Mouse (Mus musculus) erythroid progenitor cell, adult 5-6 weeks (primary cell): ENCODE measurements around the gene Ramp1. TPM values are rescaled to one million over a fixed set of nuclear protein-coding genes. Genes with fewer than 3 reads are reported as not detected.

Experiments used
- ATAC-seq: replicated peaks from 2 replicates; pipeline ENCODE4 v1.8.0; 2016; ENCODE audit warnings: moderate number of reproducible peaks, mild to moderate bottlenecking, moderate TSS enrichment, inconsistent platforms; ENCODE audit not compliant: poor library complexity, low FRiP score, severe bottlenecking
- total RNA-seq, 2 experiments: library from RNA; stranded (forward) in 1 of 2; stranded (reverse) in 1 of 2; fragments of 150-400 nt in 1 of 2; fragments of 186-747, 209-891 nt in 1 of 2; gene quantifications; 2 replicates each; pipeline versions ENCODE4 v1.2.3 to v1.2.4; 2015 to 2017; ENCODE audit warnings: low replicate concordance in 2 of 2

Ramp1 gene
- total RNA-seq (2015; ENCODE audit: low replicate concordance) (13.0 and 15.9 TPM in 2 replicates), total RNA-seq (2017; ENCODE audit: low replicate concordance) (5.4 and 10.9 TPM in 2 replicates)

DNA sequence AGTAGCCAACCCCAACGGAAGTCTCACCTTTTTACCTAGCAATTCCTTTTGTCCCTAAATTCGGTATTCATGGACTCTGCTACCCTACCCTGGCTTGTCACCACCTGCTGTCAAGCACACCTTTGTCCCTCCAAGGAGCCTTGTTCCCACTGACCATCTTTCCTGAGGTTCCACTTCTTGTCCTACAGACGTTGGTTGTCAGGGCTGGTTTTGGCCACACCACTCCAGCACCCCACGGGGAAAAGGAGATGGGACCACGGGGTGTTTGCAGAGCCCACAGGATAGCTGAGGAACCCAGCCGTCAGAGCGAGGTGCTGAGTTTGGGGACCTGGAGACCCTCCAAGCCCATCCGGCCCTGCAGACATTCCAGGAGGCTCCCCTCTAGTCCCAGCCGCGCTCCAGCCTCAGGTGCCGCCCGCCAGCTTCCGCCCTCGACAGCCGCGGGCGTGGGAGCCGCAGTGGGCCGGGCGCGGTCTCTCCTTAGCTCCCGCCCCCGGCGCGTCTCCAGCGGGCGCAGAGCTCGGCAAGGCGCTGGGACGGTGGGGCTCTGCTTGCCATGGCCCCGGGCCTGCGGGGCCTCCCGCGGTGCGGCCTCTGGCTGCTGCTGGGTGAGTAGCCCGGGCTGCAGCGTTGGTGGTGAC is at the start of gene Ramp1:
Ramp1 (plus strand) TSS at position 290 of the 641 bp plus-strand sequence.
- peak; percentile 43; the same call in 1 of the 2 replicates for ATAC-seq

DNA sequence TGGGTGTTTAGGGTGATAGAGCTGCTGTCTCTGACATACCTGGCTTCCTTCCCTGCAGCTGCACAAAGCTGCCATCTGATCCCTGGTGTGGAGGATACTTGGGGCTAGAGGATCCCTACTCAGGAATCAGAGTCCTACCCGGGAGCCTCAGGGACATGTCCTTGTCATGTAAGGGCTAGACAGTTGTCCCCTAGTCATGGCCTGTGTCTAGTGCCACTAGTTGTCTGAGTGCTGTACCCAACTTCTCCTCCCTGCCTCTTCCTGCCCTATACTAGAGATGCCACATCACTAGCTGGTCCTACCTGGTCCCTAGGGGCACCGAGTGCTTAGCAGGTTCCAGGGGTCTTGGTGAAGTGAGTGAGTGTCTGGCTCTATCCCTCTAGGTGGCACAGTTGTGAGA is 42.6 kb upstream of the Ramp1 start:
- ATAC-seq: no peak

DNA sequence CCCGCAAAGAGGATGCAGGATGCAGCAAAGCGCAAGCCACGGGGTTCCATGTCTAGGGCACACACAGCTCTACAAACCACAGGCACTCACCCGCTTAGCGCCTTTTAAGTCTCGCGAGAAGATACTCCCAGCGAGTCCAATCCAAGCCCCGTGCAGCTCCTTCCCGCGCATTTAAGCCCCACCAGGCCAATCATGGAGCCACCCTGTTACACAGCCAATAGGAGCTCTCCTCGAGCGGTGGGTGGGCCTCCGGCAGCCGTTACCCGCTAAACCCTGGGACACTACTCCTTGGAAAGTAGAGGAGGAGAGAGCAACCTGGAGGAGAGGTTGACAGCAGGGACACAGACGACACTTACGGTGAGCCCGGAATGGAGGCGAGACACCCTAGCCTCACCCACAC is 34.8 kb upstream of the Ramp1 start, which contains the start of gene Rbm44:
Rbm44 (plus strand) TSS at position 277 of the 400 bp plus-strand sequence.
- peak; percentile 94 for ATAC-seq

DNA sequence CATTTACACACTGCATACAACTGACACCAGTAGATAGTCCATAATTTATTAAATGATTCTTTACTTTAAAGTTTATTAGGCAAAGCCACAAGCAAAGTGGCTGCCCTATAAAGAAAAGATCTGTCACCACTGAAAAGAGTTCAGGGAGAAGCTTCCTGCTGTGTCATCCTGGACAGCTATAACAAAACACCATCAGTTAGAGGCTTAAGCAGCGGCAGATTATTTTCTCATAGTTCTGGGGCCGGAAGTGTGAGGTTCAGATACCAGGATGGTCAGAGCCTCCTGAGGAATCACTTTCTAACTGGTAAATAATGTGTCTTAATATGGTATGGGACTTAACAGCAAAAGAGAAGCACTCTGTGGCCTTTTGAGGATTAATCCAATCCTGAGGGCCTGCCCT is 28.1 kb upstream of the Ramp1 start:
- ATAC-seq: no peak

DNA sequence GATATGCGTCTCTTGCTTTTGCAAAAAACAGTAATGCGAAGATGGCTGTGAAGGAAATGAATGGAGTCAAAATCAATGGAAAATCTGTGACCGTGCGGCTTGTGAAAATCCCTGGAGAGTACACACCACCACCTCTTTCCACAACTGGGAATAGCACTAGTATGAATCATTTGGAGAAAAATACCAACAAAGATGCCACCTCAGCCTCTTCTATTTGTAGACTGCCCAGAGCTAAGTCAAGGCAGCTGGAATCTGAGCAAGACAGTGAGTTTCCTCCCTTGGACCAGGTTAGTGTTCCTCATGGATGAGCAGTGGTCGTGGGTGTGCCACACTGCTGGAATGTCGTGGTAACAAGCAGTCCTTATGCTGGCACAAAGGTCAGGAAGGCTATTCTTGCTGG is 12.8 kb upstream of the Ramp1 start:
- ATAC-seq: no peak

DNA sequence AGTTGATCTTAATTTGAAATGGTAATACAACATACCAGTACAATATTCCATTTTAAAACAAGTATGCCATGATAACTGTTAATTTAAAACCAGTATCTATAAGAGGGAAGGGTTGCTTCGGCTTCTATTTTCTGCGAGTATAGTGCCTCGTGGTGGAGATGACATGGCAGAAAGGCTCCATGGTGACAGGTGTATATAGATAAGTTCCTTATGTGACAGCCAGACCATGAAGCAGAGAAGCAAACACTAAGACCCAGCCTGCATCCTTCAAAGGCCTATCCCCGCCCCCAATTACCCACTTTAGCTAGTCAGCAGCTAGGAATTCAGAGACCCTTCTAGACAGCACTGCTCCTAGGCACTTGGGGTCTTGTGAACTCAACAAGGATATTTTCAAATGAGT is 10.5 kb upstream of the Ramp1 start:
- no peak for ATAC-seq

DNA sequence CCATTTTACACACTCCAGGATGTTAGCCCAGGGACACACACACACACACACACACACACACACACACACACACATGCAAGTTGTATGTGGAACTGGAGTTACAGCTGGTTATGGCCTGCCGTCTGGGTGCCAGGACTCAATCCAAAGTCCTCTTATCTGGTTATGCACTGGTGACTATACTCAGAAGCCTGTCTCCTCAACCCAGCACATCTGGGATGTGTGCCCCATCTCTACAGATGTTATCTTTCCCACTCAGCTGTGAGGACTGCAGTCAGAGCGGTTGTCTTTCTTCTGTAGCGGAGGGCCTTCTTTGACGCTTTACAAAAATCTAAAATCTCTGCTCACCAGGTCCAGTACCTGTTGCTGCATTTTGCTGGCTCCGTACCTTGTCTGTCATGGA is 4.8 kb upstream of the Ramp1 start:
- ATAC-seq: no peak

DNA sequence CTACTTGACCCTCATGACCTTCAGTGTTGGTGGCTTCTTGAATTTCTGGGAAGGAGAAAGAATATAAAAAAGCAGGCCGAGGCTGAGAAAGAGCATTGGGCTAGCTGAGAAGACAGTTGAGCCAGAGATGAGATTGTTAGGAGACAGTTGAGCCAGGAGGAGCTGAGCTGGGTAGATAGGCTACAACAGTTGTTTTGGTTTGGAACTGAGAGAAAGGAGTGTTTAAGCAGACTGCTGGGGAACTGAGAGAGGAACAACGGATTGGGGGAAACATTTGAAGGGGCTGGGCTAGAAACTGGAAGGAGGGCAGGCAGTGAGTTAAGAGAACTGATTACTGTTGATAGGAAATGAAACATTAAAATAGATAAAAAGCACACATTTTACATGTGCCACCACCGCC is 3.6 kb upstream of the Ramp1 start:
- ATAC-seq: no peak

DNA sequence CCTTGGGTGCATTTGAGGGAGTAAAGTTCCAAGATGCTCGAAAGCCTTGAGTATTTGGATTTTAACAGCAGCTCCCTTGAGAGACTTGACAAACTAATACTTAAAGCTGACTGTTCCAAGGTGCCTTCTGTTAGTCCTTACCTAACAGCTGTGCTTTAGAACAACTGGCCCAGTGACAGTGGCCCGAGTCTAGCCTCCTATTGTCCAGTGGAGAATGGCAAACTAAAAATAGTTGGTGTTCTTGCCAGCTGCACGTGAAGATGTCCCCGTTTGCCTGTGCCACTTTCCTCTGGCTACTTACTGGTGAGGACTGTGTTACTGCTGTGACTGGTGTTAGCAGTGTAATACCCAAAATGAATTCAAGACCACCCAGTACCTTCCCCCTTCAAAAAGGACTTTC is 2.8 kb upstream of the Ramp1 start:
- no peak for ATAC-seq

DNA sequence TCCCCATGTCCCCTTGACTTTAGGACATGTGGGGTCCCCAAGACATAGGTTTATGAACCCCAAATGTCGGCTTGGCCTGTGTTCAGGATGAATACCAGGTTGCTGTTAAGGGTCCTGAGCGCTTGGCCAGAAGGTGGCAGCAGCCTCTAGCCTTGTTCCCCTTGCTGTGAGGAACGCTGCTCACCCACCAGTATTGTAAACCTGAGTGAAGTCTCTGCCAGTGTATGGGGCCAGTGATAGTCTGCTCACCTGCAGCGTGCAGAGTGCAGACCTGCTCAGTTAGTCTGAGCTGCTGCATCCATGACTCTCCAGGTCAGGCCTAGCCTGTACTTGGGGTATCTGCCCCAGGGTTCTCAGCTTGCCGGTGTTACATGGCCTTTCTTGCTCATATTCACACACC is 536 bp upstream of the Ramp1 start:
- ATAC-seq: no peak; the same call in 1 of the 2 replicates

DNA sequence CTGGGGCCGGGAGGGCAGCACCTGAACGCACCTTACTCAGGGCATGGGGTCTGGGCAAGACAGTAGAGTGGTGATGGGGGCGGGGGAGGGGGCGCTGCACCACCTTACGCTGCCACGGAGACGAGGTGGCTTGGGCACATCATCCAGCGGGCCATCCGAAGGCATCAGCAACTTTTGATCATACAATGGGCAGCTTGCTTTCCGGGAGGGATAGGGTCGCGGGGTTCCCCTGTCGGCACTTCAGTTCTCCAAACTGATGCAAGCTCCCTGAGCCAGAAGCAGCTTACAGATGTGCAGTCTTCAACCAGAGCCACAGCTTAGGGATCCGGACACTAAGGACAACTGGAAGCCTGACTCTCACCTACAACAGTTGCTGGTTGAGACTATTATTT is 548 bp downstream of the Ramp1 start:
- no peak for ATAC-seq

DNA sequence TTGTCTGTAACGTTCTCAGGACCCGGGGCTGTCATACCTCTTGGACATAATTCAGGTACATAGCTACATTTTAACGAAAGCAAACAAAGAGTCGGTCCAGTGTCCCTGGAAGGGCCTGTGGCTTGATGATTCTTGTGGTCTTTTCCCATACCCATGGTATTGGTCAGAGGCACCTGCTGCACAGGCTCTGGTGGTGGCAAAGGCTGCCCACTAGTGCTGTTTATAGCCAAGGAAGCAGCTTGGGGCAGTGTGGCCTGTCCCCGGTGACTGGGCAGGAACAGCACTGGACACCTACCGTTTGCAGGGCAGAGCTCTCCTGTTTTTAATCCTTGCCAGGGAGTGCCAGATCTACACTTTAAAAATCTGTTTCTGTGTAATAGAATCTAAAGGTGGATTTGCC is 1.1 kb downstream of the Ramp1 start:
- ATAC-seq: no peak

DNA sequence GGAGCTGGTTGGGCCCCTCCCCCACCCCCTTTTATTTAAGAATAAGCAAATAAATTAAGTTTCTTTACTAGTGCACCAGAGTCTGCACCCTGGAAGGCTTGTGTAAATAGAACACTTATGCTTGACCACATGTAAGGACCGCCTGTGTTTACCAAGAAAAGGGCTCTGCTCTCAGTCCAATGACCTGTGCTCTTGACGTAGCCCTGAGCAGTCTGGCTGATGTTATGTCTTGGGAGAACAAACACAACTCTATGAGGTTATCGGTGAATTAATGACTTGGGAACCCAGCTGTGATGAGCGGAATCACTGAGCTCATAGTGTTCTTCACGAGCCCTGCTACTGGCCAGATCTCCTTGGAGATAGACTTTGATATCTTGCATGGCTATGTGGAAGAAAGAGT is 1.6 kb downstream of the Ramp1 start:
- no peak for ATAC-seq

DNA sequence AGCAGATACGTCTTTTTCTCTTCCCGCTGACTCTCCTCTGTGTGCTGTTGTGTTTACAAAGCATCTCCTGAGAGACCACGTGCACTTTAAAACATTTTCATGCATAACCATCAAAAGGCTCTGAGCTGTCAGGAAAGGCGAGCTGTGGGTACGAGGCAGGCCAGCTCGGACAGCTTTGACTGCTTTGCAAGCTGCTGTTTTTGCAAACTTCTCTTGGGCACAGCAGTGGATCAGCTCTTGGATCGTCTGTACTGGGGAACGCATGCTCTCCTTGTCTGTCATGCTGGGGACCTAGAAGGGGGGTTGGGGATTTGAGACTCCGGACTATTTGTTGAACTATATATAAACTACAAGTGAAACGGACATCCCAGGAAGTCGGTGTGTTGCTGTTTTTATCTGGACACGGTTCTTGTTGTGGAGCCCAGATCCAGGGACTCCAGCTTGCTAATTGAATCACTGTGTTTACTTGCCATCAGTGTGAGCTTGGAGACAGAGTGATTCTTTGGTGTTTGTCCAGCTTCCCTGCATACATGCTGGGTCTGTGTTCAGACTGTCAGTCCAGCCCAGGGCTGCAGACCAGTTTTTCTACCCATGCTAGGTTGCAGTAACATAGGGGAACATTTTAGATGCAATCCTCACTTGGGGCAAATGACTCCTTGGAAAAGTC is 2.3 kb downstream of the Ramp1 start:
- ATAC-seq: no peak

DNA sequence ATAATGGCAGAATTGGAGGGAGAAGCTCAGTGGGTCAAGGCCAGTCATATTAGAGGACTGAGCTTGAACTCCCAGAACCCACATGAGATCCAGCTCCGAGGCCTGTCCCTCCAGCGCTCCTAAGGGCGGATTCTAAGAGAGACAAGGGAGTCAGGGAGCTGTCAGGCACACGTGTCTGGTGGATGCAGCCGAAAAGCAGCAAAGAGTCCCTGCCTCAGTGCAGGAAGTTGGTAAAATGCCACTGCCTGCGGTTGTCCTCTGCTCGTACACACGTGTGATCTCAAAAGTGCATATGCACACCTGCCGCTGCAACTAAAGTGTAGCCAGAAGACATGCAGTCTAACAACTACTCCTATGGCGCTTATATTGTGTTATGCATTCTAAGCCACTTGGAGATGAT is 3.7 kb downstream of the Ramp1 start:
- ATAC-seq: no peak

DNA sequence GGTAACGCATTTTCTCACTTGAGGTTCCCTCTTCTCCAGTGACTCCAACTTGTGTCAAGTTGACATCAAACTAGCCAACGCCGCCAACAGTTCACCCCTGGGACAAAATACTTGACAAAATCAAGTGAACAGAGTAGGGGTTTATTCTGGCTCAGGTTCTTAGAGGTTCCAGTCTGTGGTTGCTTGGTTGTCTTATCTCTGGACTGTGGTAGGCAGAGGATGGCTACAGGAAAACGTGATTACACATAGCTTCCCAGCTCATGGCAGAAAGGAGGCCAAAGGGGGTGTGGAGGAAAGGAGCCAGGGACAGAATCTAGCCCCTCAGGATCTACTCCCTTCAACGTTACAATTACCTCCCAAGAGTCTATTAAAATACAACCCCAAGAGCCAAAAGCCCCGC is 7.1 kb downstream of the Ramp1 start:
- no peak for ATAC-seq

DNA sequence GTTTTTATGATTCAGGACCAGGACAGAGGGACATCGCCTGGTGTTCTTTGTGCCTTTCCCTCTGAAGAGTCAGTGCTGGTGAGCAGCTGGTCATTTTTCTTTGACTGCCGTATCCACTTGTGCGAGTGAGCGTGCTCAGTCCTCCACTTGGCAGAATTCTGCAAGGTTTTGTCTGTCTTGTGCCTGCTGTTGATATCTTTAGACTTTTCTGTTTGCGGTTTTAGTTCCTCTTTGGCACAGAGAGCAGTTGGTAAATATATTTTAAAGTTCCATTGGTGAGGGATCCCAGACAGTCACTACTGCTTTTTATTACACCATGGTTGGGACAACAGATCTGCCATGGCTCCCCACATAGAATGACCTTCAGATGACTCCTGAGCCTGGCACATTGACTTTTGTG is 7.7 kb downstream of the Ramp1 start:
- ATAC-seq: no peak

DNA sequence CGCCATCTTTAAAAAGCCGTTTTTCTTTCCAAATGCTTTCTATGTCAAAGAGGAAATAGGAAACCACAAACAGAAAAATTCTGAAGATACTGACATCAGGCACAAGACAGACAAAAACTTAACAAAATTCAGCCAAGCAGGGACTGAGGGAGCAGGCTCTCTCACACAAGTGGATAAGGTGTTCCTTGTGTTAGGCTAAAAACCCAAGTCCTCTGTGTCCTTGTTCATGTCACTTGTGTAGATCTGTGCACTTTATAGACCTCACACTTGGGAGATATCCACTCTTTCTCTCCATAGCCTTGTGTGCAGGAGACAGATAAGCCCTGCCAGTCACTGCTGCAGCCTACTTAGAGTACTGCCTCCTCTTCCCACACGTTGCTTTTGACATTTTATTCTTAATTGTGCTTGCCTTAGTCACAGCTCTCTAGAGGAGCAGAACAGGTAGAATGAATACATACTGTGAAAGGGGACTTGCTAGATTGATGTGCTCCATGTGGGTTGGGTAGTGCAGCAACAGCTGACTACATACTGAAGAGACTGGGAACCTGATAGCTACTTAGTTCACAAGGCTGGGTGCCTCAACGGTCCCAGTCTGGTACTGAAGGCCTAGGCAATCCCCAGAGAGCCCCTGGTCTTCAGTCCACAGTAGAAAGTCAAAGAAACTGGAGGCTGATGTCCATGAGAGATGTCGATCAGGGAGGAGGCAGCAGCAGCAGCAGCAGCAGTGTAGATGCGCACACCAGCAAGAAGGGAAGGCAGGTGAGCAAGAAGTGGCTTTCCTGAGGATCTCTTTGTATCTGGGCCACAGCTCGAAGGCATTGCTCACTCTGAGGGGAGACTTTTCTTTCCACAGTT is 8.4 kb downstream of the Ramp1 start:
- ATAC-seq: no peak

DNA sequence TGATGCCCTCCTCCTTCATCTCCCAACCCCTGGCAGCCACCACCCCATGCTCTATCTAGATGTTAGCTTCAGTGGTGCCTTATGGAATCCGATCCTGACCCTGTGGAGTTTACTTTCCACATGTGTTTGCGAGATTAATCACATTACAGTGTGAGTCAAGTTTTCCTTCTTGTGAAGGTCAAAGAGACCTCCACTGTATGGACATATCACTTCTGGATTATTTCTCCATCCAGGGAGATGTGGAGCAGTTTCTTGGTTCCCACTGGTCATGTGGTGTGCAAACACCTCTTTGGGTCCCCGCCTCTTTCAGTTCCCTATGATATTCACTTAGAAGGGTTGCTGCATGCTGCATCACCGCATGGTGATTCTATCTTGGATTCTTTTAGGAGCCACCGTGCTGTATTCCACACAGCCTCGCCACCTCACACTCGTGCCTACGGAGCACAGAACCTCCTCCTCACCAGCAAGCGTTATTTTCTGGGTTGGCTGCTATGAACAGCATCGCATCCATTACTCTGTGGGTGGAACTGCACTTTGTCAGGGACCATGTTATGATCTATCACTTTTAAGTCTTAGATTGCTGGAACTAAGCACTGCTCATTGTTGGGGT is 9.3 kb downstream of the Ramp1 start:
- no peak for ATAC-seq

DNA sequence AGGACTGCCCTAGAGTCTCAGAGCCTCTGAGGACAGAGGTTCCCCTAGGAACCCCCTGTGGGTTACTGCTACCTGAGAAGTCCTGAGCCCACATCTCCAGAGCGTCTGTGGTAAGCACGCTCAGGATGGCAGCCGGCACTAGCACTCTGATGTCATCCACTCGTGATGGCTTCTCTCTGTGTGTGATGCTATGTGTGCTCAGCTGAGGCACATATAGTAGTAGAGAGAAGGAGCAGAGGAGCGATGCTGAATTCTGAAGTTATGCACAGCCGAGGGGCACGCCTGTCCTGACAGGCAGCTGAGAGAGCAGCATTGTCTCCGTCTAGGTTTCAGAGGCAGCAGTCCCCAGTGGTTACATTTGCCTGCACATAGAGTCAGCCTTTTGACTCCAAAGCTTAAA is 12.6 kb downstream of the Ramp1 start:
- ATAC-seq: no peak
